Mouse (Mus musculus) gastrocnemius, adult 2 months (tissue): ENCODE results near the gene Ms4a15. TPM values are rescaled to one million over a fixed set of nuclear protein-coding genes. Genes with fewer than 3 reads are reported as not detected.

Source experiments
- DNase-seq: peaks from one replicate; pipeline ENCODE4 v3.0.0; 2022
- H3K27ac ChIP-seq: fragments of 200-600 bp; 2 replicates; pipeline ENCODE4 v1.8.1; 2022; ENCODE audit warnings: mild to moderate bottlenecking
- H3K4me3 ChIP-seq: fragments of 200-600 bp; 2 replicates; pipeline ENCODE4 v1.8.1; 2022; ENCODE audit warnings: mild to moderate bottlenecking, moderate library complexity
- CTCF ChIP-seq: fragments of 200-600 bp; IDR thresholded peaks from 2 replicates; pipeline ENCODE4 v1.8.1; 2022; ENCODE audit warnings: antibody characterized with exemption, mild to moderate bottlenecking, moderate library complexity
- intact Hi-C: fragments of 180-260 bp; cut with DNase I; formaldehyde crosslinking; loops from one replicate; pipeline ENCODE4 v1.15.1; 2025
- long read RNA-seq, 2 experiments: library from polyadenylated mRNA; stranded (forward); transcript quantifications; one replicate each; pipeline ENCODE4 v2.0.0; 2021
- total RNA-seq, 2 experiments: library from RNA; stranded (reverse); gene quantifications; 2 replicates each; pipeline ENCODE4 v1.2.3; 2021

The Ms4a15 gene
- total RNA-seq: not detected
- long read RNA-seq, experiment 1: 0 reads
- long read RNA-seq, experiment 2: 0 reads

DNA sequence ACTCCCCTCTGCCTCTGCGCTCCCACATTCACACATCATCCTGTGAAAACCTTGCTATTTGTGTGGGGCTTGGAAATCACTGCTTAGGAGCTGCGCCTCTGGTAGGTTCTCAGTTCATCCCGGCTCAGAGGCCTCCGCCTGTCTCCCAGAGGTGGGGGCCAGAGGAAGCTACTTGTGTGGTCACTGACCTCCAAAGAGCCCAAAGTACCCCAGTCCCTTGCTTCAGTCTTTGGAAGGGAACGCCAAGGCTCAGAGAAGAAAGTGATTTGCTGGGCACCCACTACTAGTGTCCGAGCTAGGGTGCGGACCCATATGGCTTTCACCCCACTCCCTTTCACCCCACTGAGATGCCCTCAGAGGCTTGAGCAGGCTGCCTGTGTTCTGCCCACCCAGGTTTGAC, at the start of gene Ms4a15:
Gene Ms4a15, minus strand, starts transcription at position 101 of the 400 bp plus-strand sequence.
- no peak within 1 kb of the TSS for H3K27ac ChIP-seq
- H3K4me3 ChIP-seq: no peak within 1 kb of the TSS
- DNase-seq: no peak
- intact Hi-C loops: no loop called here
- no peak for TF ChIP-seq CTCF

DNA sequence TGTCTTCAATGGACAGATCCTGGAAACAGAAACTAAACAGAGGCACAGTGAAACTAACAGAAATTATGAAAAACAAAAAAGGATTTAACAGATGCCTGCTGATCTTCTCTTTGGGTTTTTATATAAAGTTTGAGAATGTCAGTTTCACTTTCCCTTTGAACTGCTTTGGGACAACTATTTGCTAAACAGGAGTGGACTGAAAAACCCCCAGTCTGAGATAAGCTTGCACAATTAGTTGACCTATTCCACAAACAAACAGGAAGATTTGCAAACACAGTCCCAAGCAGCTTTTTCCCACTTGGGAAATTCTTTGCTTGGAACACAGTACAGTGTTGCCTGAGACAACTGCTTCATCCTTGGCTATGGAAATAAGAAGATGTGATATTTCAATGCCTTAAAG, 44.5 kb upstream of the Ms4a15 start:
- no peak for DNase-seq
- no peak for TF ChIP-seq CTCF
- no peak overlapping the region for H3K27ac ChIP-seq
- H3K4me3 ChIP-seq: no peak overlapping the region
- intact Hi-C loops: no loop called here

DNA sequence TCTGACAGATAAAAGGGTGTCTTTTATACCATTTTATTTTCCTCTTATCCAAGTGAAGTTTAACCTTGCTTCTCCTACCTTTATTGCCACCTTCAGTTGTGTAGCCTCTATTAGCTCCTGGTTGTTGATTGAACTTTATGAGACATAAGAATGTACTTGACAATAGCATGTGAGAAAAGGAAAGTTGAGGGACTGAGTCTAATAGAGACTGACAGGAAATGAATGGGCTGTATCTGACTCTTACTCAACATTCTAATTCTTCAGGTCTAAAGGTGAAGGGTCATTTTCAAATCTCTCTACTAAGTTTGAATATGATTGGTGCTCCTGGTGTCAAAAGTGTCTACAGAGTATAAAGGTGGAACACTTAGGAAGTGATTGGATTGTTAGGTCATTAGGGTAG, 29.3 kb upstream of the Ms4a15 start:
- no peak for DNase-seq
- H3K27ac ChIP-seq: no peak overlapping the region
- H3K4me3 ChIP-seq: no peak overlapping the region

DNA sequence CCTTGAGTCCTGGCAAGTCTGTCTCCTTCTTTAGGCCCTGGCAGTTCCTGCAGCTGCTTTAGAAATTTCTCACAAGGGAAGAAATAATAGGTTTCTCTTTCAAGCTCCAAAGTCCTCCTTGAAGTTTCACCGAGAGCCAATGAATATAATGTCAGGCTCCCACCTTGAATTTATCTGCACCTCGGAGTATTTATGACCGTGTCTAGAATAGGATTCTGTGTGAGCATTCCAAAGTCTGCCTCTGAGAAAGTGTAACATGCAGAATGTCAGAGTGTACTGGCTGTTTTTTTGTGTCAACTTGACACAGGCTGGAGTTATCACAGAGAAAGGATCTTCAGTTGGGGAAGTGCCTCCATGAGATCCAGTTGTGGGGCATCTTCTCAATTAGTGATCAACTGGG, 24.8 kb upstream of the Ms4a15 start, which contains the start of gene Ms4a18:
Gene Ms4a18, minus strand, starts transcription at position 141 of the 400 bp plus-strand sequence.
- no peak for DNase-seq
- intact Hi-C loops: no loop called here
- Histone ChIP-seq H3K27ac (peak within 1 kb of the TSS; percentile 67), H3K4me3 (no peak within 1 kb of the TSS)
- TF ChIP-seq CTCF: no peak

More for the DNA sequence above, 29.3 kb upstream of the Ms4a15 start:
- TF ChIP-seq CTCF: no peak
- intact Hi-C loops: no loop called here

DNA sequence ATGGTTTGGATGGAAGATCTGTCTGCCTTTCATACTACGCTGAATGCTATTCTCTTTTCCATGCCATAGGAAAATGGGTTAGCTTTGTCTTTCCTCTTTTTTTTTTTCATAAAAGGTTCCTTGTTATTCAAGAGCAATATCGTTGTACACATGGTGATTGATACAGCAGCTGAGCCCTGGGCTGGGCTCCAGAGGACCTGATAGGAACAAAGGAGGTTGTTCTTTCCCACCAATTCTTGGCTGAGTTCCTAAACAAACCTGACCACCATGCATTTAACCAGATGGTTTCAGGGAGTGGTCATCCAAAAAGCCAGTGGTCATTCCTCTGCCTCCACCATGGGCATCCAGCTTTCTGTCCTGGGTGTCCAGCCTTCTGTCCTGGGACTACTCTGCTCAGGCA, 24.2 kb upstream of the Ms4a15 start:
- no peak for TF ChIP-seq CTCF
- peak; percentile 46 for DNase-seq

DNA sequence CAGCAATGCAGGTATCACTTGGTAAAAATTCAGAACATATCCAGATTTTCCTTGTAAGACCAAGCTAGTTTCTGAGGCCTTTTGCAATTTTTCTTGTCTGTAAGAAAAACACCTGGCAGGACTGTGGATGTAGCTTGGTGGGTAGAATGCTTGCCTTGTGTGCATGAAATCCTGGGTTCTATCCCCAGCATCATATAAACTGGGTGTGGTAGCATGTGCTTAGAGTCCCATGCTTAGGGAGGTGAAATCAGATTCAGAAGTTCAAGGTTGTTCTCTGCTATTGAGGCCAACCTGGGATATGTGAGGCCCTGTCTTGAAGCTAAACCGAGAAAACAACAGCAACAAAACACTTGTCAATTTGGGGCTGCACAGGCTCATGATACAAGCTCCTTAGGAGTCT, 22.9 kb upstream of the Ms4a15 start:
- intact Hi-C loops: no loop called here
- Histone ChIP-seq H3K27ac (no peak overlapping the region), H3K4me3 (no peak overlapping the region)
- no peak for DNase-seq
- TF ChIP-seq CTCF: no peak

More for the DNA sequence above, 24.2 kb upstream of the Ms4a15 start:
- H3K4me3 ChIP-seq: no peak overlapping the region
- H3K27ac ChIP-seq: peak overlapping the region; percentile 67
- intact Hi-C loops: no loop called here

DNA sequence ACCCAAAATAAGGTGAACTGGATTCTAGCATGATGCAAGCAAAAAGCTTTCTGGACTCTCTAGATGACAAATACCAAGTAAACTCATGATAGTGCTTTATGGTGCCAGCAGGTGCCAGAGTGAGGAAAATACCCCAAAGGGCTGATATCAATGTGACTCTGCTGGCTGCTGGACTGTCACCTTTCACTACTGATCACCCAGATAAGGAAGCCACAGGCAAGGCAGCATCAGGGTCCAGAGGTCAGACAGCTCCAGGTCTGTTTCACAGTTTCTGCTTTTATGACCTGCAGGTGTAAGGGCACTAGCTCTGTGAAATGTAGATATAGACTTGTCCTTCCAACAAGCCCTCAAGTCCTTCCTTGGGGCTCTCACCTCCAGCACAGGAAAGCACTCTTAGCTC, 22.4 kb upstream of the Ms4a15 start:
- Histone ChIP-seq H3K27ac (no peak overlapping the region), H3K4me3 (no peak overlapping the region)
- TF ChIP-seq CTCF: no peak
- no peak for DNase-seq
- intact Hi-C loops: no loop called here

DNA sequence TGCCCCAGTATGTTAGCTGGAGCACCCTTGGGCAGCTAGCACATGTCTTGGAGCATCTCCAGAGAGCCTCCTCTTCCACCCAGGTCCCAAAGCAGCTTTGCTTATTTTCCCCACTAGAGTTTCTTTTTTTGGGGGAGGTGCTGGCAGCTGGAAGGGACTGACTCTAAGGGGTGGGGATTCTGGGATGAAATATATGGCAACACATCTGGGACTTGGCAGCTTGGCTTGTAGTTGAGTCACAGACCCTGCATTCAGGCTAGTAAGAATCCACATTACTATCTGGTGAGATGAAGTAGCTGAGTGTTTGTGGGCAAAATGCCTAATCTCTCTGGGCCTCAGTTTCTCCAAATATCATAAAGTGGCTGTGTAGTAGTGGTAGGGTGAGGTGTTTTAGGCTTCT, 1.1 kb downstream of the Ms4a15 start:
- DNase-seq: no peak
- H3K27ac ChIP-seq: no peak overlapping the region
- no peak overlapping the region for H3K4me3 ChIP-seq
- no peak for TF ChIP-seq CTCF
- intact Hi-C loops: no loop called here

DNA sequence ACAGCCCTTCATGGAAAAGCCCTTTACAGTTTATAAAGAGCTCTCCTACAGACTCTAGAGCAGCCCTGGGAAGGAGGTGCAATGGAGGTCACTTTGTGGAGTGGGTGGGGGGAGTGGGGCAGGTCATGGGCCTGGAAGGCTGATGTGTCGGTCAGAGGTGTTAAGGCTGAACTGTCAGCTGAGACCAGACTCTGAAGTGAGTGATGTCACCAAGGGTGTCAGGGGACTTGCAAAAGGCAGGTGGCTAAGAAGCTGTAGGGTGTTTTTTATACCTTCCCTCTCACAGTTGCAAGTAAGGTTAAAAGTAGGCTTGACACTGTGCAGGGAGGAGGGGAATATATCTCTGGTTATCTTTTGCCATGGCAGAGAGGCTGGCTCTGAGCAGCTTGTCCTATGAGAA, 2.3 kb downstream of the Ms4a15 start:
- DNase-seq: no peak
- H3K4me3 ChIP-seq: no peak overlapping the region
- H3K27ac ChIP-seq: no peak overlapping the region
- intact Hi-C loops: no loop called here
- TF ChIP-seq CTCF: no peak

DNA sequence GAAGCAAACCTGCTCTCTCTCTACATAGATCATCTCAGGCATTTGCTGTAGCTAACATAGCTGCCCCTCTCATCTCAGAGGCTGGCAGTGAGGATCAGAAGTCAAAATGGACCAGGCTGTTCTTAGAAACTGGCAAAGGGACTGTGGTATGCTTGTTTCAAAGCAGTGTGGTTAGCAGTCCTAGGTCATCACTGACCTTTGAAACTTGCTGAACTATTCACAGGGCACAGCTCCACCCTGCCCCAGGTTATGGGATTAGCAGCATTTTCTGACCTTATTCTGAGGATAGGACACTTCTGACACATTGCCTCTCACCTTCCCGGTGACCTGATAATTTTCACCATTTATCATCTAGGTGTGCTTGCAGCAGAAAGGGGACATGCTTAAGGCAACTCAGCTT, 4.5 kb downstream of the Ms4a15 start:
- no peak for DNase-seq
- Histone ChIP-seq H3K4me3 (no peak overlapping the region), H3K27ac (no peak overlapping the region)
- intact Hi-C loops: no loop called here
- no peak for TF ChIP-seq CTCF

DNA sequence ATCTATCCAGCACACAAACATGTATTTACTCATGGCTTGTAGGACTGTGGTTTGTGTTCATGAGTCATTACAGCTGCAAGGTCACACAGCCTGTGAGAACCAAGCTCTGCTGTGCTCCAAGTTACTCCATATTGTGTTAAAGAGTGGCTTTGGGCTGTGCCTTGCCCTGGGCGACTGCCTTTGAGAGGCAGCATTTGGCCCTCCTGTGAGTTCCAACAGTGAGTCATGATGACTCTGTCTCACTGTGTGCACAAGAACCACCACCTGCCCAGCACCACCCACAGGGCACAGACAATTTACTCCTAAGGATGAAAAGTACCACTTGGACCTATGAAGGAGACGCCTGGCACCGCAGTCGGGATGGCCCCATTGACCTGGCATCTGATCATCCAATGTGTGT, 7.2 kb downstream of the Ms4a15 start:
- DNase-seq: no peak
- H3K4me3 ChIP-seq: no peak overlapping the region
- intact Hi-C loops: no loop called here
- no peak for TF ChIP-seq CTCF
- H3K27ac ChIP-seq: no peak overlapping the region

DNA sequence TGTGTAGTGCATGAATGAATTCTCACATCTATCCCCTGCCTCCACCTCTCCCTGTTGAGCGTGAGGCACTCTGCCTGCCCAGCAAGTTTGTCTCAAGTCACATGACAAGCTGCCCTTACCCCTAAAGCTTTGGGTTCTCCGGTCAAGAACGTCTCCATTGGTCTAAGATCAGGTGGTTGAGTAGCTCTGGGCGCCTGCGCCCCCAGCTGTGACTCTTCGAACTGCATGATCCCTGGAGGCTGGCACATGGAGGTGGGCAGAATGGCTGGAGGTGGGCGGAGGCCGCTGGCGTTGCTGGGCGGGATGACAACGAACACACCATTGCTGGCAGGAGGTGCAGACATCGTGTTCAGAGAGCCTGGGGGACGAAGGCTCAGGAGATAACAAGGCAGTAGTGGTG, 8.5 kb downstream of the Ms4a15 start:
- TF ChIP-seq CTCF: peak; percentile 3; the same call in 1 of the 2 replicates
- no peak overlapping the region for H3K4me3 ChIP-seq
- H3K27ac ChIP-seq: no peak overlapping the region
- no peak for DNase-seq
- intact Hi-C loops: no loop called here

DNA sequence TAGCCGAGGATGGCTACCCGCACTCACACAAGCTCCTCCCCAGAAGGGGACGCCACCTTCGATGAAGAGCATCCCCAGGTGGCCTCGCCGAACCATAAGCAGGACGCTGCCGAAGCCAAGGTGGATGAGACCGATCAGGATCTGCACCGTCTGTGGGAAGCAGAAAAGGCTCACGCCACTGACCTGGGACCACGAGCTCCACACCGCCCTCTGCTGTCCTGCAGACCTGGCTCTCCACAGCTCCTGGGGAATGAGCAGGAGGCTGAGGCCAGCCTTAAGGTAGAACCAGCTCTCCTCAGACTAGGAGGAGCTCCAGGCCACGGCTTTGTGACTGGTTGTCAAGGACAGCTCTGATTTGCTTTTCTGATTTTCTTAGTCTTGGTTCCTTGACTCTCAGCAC, 9.9 kb downstream of the Ms4a15 start:
- peak overlapping the region; percentile 44 for H3K4me3 ChIP-seq
- intact Hi-C loops: no loop called here
- peak; percentile 66 for TF ChIP-seq CTCF
- no peak overlapping the region for H3K27ac ChIP-seq
- peak; percentile 62 for DNase-seq

DNA sequence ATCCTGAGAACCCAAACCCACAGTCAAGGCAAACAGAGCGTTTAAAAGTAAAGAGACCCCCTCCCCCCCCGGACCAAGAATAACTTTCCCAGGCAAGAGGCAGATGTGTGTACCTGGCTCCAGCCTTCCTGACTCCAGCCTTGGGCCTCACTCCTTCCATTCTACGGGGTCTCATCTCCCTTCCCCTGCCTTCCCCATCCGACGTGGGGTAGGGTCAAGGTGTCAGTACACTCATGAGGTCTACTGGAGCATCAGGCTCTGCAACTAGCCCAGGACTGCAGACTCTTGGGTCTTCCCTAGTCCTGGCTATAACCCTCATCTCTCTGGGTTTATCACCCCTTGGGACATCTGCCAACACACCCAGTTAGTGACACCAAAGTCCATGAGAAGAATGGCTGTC, 12.8 kb downstream of the Ms4a15 start:
- no peak for TF ChIP-seq CTCF
- DNase-seq: no peak
- H3K4me3 ChIP-seq: peak overlapping the region; percentile 61; the same call in 1 of the 2 replicates
- peak overlapping the region; percentile 25; the same call in 1 of the 2 replicates for H3K27ac ChIP-seq
- intact Hi-C loops: no loop called here
